Mouse (Mus musculus): ENCODE measurements around the gene Gm20837. TPM values are rescaled to one million over a fixed set of nuclear protein-coding genes. Genes with fewer than 3 reads are reported as not detected.

Gene Gm20837
- polyA plus RNA-seq (2012): not detected in 2 replicates

DNA sequence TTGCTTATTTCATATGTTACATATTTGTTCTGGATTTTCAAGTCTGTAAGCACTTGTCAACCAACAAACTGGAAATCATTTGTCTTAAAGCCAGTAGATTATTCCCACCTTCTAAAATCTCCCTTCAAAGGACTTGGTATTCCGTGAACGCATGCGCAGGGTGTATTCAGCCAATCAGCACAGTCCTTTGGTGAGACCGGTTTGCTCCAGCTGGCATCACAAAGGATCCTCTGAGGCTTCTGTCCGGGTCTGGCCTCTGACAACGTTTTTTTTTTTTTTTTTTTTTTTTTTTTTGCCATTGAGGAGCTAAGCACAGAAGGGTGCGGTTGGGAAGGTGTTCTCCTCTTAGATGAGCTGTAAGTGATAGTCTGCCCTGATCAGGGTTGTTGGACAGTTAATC, at the start of gene Gm20837:
Gene Gm20837, plus strand, starts transcription at position 301 of the 400 bp plus-strand sequence.

All from megakaryocyte-erythroid progenitor cell, adult 5 weeks (primary cell).